Mouse (Mus musculus) MN1 (cell line): ENCODE measurements around the gene Csf2rb2.
"Not testable (repeated sequence)": the region's sequence is repeated elsewhere in the genome, so short reads cannot be mapped to it uniquely, and the experiment has no call there.

ENCODE experiments used
- DNase-seq: peaks from one replicate; pipeline ENCODE4 v3.0.0-alpha.2; 2016; ENCODE audit warnings: low spot score

Csf2rb2 gene

GRCm38 (mm10) chr15:78305341-78305933, at the start of gene Csf2rb2:
Gene Csf2rb2 (minus strand): TSS chr15:78305721.
- no peak for DNase-seq

DNA sequence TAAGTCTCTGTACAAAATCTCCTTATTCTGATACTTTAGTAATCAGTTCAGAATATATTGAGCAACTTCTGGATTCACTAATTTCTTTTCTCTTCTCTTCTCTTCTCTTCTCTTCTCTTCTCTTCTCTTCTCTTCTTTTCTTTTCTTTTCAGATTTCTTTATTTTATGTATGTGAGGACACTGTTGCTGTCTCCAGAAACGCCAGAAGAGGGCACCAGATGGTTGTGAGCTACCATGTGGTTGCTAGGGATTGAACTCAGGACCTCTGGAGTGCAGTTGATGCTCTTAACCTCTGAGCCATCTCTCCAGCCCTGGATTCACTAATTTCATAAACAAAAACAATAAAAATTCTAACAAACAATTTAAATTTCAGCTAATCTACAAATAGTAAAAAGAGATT, 49.4 kb upstream of the Csf2rb2 start:
- DNase-seq = peak; percentile 51

GRCm38 (mm10) chr15:78351586-78352165, 46.2 kb upstream of the Csf2rb2 start:
- DNase-seq = no peak

- no peak for DNase-seq
Observed at GRCm38 (mm10) chr15:78344567-78344966, 39.0 kb upstream of the Csf2rb2 start.

DNA sequence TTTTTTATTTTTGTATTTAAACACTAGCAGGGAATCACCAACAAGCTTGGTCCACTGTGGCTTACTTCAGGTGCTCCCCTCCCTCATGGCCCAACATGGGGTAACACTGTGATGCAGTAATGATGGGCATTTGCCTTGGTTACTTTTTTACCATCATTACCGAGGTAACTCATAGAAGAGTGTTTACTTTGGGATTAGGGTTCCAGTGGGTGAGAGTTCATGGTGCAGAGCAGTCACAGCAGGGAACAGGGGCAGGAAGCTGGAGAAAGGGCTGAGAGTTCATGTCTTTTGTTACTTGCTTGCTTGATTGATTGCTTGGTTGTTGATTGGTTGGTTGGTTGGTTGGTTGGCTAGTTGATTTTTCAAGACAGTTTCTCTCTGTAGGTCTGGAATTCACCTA, 38.2 kb upstream of the Csf2rb2 start:
- DNase-seq = no peak

- not testable (repeated sequence) for DNase-seq
Observed at GRCm38 (mm10) chr15:78340919-78341318, 35.4 kb upstream of the Csf2rb2 start.

DNA sequence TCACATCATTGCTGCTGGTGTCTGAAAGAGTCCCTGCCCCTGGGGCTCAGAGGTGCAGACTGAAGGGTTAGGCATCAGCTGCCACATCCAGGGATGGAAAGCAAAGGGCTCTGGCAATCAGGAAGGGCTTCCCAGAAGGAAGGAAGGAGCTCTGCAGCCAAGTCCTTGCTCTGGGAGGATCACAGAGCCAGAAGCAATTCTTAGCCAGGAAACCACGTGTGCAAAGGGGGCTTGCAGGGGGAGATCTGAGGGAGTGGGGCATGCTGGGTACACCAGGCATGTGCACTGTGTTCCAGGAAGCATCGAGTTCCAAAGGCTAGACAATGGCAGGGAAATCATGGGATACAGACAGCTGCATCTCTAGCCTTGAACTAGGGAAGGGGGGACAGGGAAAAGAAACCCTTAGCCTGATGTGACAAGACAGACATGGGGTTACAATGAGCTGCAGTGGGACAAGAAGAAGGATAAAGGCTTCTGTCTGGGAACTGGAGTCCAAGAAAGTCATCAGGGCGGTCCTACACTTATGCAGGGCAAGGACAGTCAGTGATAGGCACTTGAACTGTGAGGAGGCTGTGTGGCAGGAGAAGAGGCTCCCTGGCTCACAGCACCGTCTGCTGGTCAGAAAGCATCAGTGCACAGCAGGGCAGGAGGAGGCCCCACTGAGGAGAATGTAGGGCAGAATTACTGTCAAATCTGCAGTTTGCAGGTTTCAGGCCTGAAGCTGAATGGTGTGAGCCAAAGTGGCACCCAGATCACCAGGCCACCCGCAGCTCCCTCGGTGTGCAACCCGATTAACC, 34.3 kb upstream of the Csf2rb2 start:
- peak; percentile 48 for DNase-seq

DNA sequence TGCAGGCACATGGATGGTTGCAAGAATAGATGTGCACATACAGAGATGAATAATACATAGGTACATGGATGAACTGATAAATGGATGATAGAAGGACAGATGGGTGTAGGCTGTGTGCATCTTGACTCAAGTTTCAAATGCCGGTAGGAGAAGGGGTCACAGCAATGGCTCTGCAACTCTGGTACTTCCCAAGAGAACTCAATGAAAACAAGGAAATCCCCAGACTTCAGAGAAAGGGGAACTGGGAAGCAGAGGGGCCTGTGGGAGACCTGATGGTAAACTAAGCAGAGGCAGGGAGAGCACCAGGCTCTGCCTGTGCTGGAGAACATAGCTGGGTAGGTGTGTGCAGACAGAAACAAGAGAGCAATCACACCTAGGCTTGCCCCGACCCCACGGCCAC, 28.9 kb upstream of the Csf2rb2 start:
- DNase-seq = no peak

DNA sequence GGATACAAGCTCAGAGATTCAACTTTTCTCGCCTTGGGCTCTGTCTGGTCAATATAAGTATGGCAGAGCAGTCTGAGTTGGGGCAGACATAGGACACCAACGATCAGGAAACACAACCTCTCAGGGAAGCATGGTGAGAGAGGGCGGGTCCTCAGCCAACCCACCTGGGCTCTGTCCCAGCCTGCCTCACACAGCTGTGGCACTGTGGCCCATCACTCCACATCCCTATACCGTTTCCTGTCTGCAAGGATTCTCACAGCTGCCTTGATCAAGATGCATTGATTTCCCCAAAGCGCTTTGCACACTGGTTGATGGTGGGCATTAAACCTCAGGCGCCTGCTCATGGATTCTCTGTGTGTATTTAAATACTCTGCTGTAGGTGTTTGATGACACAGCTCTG, 27.5 kb upstream of the Csf2rb2 start:
- DNase-seq = no peak

DNA sequence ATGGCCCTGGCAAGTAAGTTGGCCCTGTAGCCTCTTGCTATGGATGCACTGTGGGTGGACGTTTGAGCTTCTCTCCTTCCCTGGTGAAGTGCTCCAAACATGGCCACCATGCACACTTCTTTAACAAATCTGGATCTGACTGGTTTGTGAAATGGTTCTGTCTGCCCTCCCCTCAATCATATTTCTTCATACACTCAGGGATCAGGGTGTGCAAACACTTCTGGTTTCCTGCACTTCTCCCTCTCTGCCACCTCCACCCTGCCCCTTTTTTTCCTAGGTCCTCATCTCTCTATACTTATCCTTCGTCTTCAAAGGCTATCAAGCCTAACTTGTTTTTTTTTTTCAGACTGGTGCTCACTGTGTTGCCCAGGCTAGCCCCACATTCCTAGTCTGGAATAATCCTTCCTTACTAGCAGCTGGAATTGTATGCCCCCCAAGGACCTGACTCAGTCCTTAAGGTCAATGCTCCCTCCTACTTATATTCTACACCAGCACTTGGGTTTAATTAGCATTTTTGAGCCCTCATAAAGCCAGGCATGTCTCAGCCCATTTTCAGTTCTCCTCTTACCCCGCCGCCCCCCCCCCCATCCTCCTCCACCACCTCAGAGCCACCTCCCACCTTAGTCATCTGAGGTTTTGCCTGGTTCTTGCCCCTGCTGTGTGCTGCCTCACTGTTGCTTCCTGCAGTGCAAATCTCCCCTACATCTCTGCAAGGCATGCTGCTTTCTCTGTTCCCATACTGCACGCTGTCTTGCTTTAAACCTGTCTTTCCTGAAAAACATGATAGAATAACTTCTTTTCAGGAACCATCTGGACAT, 26.2 kb upstream of the Csf2rb2 start:
- DNase-seq = no peak

DNA sequence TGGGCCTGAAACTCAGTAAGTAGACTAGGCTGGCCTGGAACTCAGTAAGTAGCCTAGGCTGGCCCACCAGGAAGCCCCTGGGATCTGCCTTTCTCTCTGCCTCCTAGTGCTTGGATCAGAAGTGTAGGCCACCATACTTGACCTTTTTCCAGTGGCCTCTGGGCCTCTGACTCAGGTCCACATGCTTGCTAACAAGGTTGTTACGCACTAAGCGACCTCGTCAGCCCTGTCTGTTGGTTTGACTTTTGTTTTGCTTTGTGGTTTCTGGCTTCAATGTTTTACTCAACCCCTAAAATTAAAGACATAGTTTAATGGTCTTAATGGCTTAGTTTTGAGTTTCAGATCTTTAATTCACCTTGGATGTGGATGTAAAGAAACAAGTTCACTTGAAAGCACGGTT, 25.2 kb upstream of the Csf2rb2 start:
- no peak for DNase-seq

DNA sequence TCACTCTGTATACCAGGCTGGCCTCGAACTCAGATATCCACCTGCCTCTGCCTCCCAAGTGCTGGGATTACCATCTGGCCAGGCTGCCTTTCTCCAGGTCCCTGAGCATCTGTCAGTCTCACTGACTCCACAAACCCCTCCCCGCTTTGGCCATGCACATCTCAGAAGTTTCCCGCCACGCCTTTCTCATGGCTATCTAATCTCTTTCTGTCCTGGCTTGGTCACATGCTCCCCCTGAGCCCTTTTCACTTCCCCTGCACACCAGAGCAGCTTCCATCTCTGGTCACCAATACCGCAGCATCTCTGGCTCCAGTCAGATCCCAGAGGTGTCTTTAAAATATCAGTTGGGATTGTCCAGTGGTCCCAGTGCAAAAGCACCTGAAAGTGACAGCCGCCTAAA, 24.5 kb upstream of the Csf2rb2 start:
- DNase-seq = not testable (repeated sequence)

DNA sequence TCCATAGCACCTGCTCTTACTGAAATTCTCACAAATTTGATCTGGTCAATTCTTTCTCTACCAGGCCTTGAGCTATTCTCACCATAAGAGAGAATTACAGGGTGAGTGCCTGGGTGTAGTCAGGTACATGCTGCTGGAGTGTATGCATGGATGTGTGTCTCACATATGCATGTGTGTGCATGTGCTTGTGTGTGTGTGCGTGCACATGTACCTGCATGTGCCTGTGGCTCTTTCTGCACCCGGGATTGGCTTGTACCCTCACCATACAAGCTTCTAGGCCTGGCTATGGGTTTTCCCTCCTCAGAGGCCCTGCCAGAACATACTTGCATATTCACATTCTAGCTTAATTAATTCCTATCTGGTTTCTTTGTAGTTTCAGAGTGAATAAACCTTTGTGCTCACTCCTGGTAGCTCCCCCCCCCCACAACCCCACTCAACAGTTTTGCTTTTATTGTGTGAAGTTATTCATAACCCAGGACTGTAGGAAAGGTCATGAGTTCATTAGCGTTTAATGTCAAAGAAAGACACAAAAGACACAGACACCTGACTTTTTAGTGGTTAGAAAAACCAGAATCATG, 23.1 kb upstream of the Csf2rb2 start:
- DNase-seq = no peak

GRCm38 (mm10) chr15:78327753-78328341, 22.3 kb upstream of the Csf2rb2 start:
- not testable (repeated sequence) for DNase-seq

DNA sequence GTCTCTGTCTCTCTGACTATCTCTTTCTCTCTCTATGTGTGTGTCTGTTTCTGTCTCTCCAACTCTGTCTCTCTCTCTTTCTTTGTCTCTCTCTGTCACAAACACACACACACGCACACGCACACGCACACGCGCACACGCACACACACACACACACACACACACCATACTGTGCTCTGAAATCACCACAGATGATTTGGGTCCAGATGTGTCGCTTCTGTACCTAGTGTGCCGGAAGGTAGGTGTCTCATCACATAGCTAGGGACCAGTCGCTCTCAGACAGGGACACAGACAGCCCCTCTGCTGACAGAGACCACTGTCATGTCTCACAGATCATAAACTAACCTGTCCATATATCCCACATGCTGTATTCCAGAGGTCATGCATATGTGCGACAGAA, 21.2 kb upstream of the Csf2rb2 start:
- DNase-seq = no peak

DNA sequence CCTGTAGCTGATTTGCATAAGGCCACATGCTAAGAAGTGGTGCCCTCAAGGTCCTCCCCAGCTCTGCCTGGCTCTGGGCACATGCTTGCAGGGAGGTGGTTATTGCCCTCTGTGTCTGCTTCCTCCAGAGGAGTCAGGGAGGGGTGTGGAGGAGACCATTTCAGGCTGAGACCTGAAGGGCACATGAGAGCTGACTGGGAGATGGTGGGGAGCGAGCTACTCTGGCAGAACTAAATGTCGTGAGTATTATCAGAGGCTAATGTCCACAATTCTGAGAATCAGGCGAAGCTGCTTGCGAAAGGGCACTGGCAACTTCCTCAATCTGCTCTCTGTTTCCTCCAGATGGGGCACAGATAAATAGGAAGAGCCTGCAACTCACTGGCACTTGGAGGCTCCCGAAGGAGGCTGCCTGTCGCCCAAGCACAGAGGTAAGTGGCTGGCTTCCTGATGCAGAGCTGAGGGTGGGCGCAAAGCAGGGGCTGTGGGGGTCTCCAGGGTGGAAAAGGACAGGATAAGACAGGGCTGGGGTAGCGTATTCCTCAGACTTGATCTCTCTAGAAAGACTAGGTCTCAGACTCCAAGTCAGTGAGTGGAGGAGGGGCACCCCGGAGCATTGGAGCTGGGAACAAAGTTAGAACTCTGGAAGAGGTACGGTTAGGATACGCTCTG, 20.3 kb upstream of the Csf2rb2 start, which contains the start of gene Csf2rb:
TSS of gene Csf2rb (plus strand) at position 82 of the 669 bp plus-strand sequence.
- no peak for DNase-seq

DNA sequence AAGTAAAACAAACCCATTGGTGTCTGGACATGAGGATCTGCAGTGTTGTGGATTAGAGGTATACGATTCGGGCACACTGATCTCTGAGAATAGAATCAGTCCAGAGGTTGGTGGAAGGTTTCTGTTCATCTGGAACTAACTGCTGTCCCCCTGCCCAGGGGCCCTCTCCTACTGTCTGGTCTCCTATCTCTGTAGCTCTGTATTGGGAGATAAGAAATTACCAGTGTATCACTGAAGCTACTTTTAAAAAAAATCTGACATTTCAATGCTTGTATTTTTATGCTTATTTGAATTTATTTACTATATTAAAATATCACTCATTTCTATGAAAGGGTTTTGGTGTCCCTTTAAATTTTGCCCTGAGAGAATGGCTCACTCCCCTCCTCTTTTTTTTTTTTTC, 18.8 kb upstream of the Csf2rb2 start:
- DNase-seq = no peak

DNA sequence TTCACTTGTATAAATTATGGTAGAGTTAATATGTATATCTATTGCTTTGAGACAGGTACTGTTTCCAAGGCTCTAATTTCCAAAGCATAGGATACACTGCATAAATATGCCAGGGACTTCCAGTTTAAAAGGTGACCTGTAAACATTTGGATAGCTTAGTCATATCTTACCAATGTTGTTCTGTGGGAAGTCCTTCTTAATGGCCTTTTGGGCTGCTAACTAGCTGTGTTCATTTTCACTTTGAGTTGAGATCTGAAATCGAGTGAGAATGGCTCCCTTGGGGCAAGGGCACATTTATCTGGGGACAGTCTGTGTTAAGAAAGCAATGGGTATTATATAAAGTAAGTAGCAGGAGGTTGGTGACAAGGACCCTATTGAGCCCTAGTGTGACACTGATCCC, 17.8 kb upstream of the Csf2rb2 start:
- DNase-seq = no peak

GRCm38 (mm10) chr15:78320825-78321496, 15.4 kb upstream of the Csf2rb2 start:
- peak; percentile 51 for DNase-seq
